Mouse (Mus musculus) induced T-regulatory cell, adult 2 months (primary cell): ENCODE measurements around the gene Cfap65.

Source experiments
- DNase-seq: peaks from one replicate; pipeline ENCODE4 v3.0.0-alpha.2; 2012; ENCODE audit warnings: low read depth

The Cfap65 gene

GRCm38 (mm10) chr1:74936221-74936830 lies 927 bp upstream of the Cfap65 start:
- no peak for DNase-seq

- DNase-seq: no peak
Measured at GRCm38 (mm10) chr1:74927621-74928296, 7.6 kb downstream of the Cfap65 start.

- DNase-seq: peak; percentile 12
Measured at GRCm38 (mm10) chr1:74926721-74927120, 8.7 kb downstream of the Cfap65 start.

GRCm38 (mm10) chr1:74924464-74924863 lies 10.9 kb downstream of the Cfap65 start:
- no peak for DNase-seq

- no peak for DNase-seq
Measured at GRCm38 (mm10) chr1:74915706-74916105, 19.7 kb downstream of the Cfap65 start.

GRCm38 (mm10) chr1:74902191-74902590 lies 33.2 kb downstream of the Cfap65 start:
- no peak for DNase-seq

- DNase-seq: peak; percentile 73
Measured at GRCm38 (mm10) chr1:74901686-74902085, 33.7 kb downstream of the Cfap65 start.

GRCm38 (mm10) chr1:74900341-74901285 lies 34.8 kb downstream of the Cfap65 start:
- no peak for DNase-seq

GRCm38 (mm10) chr1:74898656-74899431 lies 36.6 kb downstream of the Cfap65 start:
- no peak for DNase-seq

GRCm38 (mm10) chr1:74897976-74898375 lies 37.4 kb downstream of the Cfap65 start:
- DNase-seq: no peak

- DNase-seq: peak; percentile 71
Measured at GRCm38 (mm10) chr1:74894966-74895365, 40.4 kb downstream of the Cfap65 start.

GRCm38 (mm10) chr1:74893134-74893855 lies 42.1 kb downstream of the Cfap65 start, which contains the start of gene Cryba2:
Gene Cryba2 (minus strand): TSS chr1:74893143.
- DNase-seq: peak; percentile 50

GRCm38 (mm10) chr1:74892351-74893133 lies 42.9 kb downstream of the Cfap65 start:
- DNase-seq: no peak

GRCm38 (mm10) chr1:74891513-74891912 lies 43.9 kb downstream of the Cfap65 start:
- peak; percentile 38 for DNase-seq

GRCm38 (mm10) chr1:74885369-74886042 lies 49.9 kb downstream of the Cfap65 start, which contains the start of gene Fev:
Gene Fev (minus strand): TSS chr1:74885419.
- DNase-seq: no peak

GRCm38 (mm10) chr1:74884196-74885141 lies 50.9 kb downstream of the Cfap65 start:
- DNase-seq: no peak

- DNase-seq: no peak
Measured at GRCm38 (mm10) chr1:74883441-74883840, 52.0 kb downstream of the Cfap65 start.

GRCm38 (mm10) chr1:74882828-74883227 lies 52.6 kb downstream of the Cfap65 start:
- DNase-seq: no peak
